Mouse (Mus musculus) liver, adult 2 months (tissue): ENCODE results near the gene Otud7a.

ENCODE experiments used
- CTCF ChIP-seq: fragments of 200-500 bp; IDR thresholded peaks from 2 replicates; pipeline ENCODE4 v1.5.1; 2011; ENCODE audit warnings: low read depth, low read length, control low read depth
- POLR2A ChIP-seq: fragments of 200-500 bp; IDR thresholded peaks from 2 replicates; pipeline ENCODE4 v1.6.1; 2011; ENCODE audit warnings: low read length, control low read depth; ENCODE audit not compliant: insufficient read depth; ENCODE audit errors: extremely low read depth

- TF ChIP-seq POLR2A (no peak), CTCF (no peak)
Measured at GRCm38 (mm10) chr7:63637651-63638050, 193.1 kb downstream of the Otud7a start.
